ENCODE assay signal across 23 mouse cellular contexts in the genomic region with DNA sequence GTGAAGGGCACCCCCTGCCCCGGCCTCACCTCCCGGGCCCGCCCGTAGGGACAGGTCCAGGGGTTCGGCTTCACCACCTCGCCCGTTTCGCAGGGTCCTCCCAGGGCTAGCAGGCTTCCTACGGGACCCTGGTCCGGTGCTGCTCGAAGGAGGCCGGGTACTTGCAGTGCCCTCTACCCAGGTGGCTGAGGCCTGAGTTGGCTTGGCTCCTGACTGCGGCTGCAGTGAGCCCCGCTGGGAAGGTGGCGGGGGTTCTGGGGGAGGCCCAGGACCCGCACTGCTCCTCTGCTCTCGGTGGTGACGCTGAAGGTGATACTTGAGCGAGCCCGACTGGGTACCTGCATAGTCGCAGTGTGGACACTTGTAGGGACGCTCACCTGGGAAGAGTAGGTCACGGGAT. TPM values are rescaled to one million over a fixed set of nuclear protein-coding genes. Genes with fewer than 3 reads are reported as not detected.
DNase-seq lines count a peak whose midpoint lies in the region; ATAC-seq lines count a peak whose summit lies in the region.
"Had no signal": no experiment of that assay in that cellular context is flagged by ENCODE, and none has a peak within 500 bp of the region (broad histone marks: within the 10 kb centered on the region; RNA-seq: fewer than 3 reads in every experiment).

No protein-coding gene starts in this region.

- H3K4me1 ChIP-seq in heart, embryonic 13.5 days = peaks cover 73% of the 10 kb centered on the region
- peaks cover 50% of the 10 kb centered on the region for H3K4me1 ChIP-seq in heart, embryonic 11.5 days (ENCODE audit: control insufficient read depth, insufficient read depth, low read length)
- peaks cover 82% of the 10 kb centered on the region for H3K4me1 ChIP-seq in neural tube, embryonic 13.5 days (replicated peaks)
- H3K4me1 ChIP-seq in forebrain, embryonic 15.5 days = peaks cover 70% of the 10 kb centered on the region

- no peaks in the 10 kb centered on the region for H3K9me3 ChIP-seq in heart, embryonic 13.5 days
- no peaks in the 10 kb centered on the region for H3K9me3 ChIP-seq in heart, embryonic 11.5 days (replicated peaks; ENCODE audit: control insufficient read depth, low read length)
- no peaks in the 10 kb centered on the region for H3K9me3 ChIP-seq in neural tube, embryonic 13.5 days
- no peaks in the 10 kb centered on the region for H3K9me3 ChIP-seq in forebrain, embryonic 15.5 days
- H3K9me3 ChIP-seq: hindbrain, embryonic 10.5 days; limb, embryonic 10.5 days; liver, embryonic 12.5 days; lung, embryonic 15.5 days; neural tube, embryonic 15.5 days had no signal

- H3K4me3 ChIP-seq in heart, embryonic 13.5 days = no peak overlapping the region
- H3K4me3 ChIP-seq in heart, embryonic 11.5 days (ENCODE audit: low read depth, low read length) = no peak overlapping the region
- H3K4me3 ChIP-seq in neural tube, embryonic 13.5 days = no peak overlapping the region
- H3K4me3 ChIP-seq in forebrain, embryonic 15.5 days = no peak overlapping the region
- H3K4me3 ChIP-seq: erythroblast, embryonic 14.5 days; hindbrain, embryonic 10.5 days; layer of hippocampus, adult 2 months; limb, embryonic 10.5 days; liver, embryonic 12.5 days; lung, embryonic 15.5 days; neural tube, embryonic 15.5 days had no signal

- H3K9ac ChIP-seq in heart, embryonic 13.5 days = peak overlapping the region; percentile 60
- no peak overlapping the region for H3K9ac ChIP-seq in heart, embryonic 11.5 days (ENCODE audit: low read depth, low read length)
- no peak overlapping the region for H3K9ac ChIP-seq in neural tube, embryonic 13.5 days
- no peak overlapping the region for H3K9ac ChIP-seq in forebrain, embryonic 15.5 days (replicated peaks)
- H3K9ac ChIP-seq: liver, embryonic 12.5 days; lung, embryonic 15.5 days; neural tube, embryonic 15.5 days had no signal

- H3K27me3 ChIP-seq in heart, embryonic 13.5 days (replicated peaks) = no peaks in the 10 kb centered on the region
- H3K27me3 ChIP-seq in heart, embryonic 11.5 days (ENCODE audit: control insufficient read depth, insufficient read depth, low read length) = no peaks in the 10 kb centered on the region
- H3K27me3 ChIP-seq in neural tube, embryonic 13.5 days = no peaks in the 10 kb centered on the region
- no peaks in the 10 kb centered on the region for H3K27me3 ChIP-seq in forebrain, embryonic 15.5 days
- H3K27me3 ChIP-seq: lung, embryonic 15.5 days; neural tube, embryonic 15.5 days had no signal

- H3K4me2 ChIP-seq in heart, embryonic 13.5 days = no peak overlapping the region
- H3K4me2 ChIP-seq in heart, embryonic 11.5 days = no peak overlapping the region
- no peak overlapping the region for H3K4me2 ChIP-seq in neural tube, embryonic 13.5 days
- H3K4me2 ChIP-seq in forebrain, embryonic 15.5 days (replicated peaks) = no peak overlapping the region
- H3K4me2 ChIP-seq: liver, embryonic 12.5 days; lung, embryonic 15.5 days; neural tube, embryonic 15.5 days had no signal

- DNase-seq in cerebellum, postnatal 10 days = peak; percentile 29 to 30
- no peak for DNase-seq in cerebellum, adult 11-12 months
- DNase-seq in neural tube, embryonic 10.5 days (ENCODE audit: extremely low spot score, low spot score) = no peak
- no peak for DNase-seq in left cerebral cortex, postnatal 14 days (ENCODE audit: low spot score in 2 of 2)
- DNase-seq: B cell, adult 2 months; kidney, adult 18-20 months; kidney, postnatal 10 days; right cerebral cortex, postnatal 25 days had no signal

- intact Hi-C loops in left cerebral cortex, postnatal 14 days (cut with DNase I) = loop anchor here (5.0 kb wide), 1 partner anchor 104 kb away; no protein-coding TSS in a partner anchor

- no peak for ATAC-seq in heart, embryonic 13.5 days (ENCODE audit: extremely low read depth, insufficient number of reproducible peaks, low FRiP score, low TSS enrichment)
- no peak for ATAC-seq in heart, embryonic 11.5 days (replicated peaks; ENCODE audit: insufficient number of reproducible peaks, low FRiP score, low TSS enrichment)
- no peak for ATAC-seq in neural tube, embryonic 13.5 days (ENCODE audit: low read depth)
- no peak for ATAC-seq in forebrain, embryonic 15.5 days (replicated peaks)
- ATAC-seq: liver, embryonic 12.5 days had no signal

- H3K36me3 ChIP-seq in heart, embryonic 13.5 days = peaks cover 76% of the 10 kb centered on the region
- H3K36me3 ChIP-seq in heart, embryonic 11.5 days (ENCODE audit: control insufficient read depth, insufficient read depth, low read length) = peaks cover 35% of the 10 kb centered on the region
- peaks cover 70% of the 10 kb centered on the region for H3K36me3 ChIP-seq in neural tube, embryonic 13.5 days
- peaks cover 45% of the 10 kb centered on the region for H3K36me3 ChIP-seq in forebrain, embryonic 15.5 days

- 87% methylated on average over 23 of the region's 23 CpGs for WGBS in heart, embryonic 13.5 days
- WGBS in heart, embryonic 11.5 days (ENCODE audit: insufficient replicate concordance) = 90% methylated on average over 23 of the region's 23 CpGs
- WGBS in neural tube, embryonic 13.5 days = 95% methylated on average over 23 of the region's 23 CpGs
- 93% methylated on average over 23 of the region's 23 CpGs for WGBS in forebrain, embryonic 15.5 days

- peak overlapping the region; percentile 80 for H3K27ac ChIP-seq in heart, embryonic 13.5 days (replicated peaks)
- no peak overlapping the region for H3K27ac ChIP-seq in heart, embryonic 11.5 days (ENCODE audit: low read depth, low read length)
- H3K27ac ChIP-seq in neural tube, embryonic 13.5 days (replicated peaks) = peak overlapping the region; percentile 18; the same call in 1 of the 2 replicates
- H3K27ac ChIP-seq in forebrain, embryonic 15.5 days (replicated peaks) = 0 out of 2 replicates have a peak overlapping the region, but pooled peaks have one; percentile 4
- H3K27ac ChIP-seq: hindbrain, embryonic 10.5 days; layer of hippocampus, adult 2 months; limb, embryonic 10.5 days; liver, embryonic 12.5 days; lung, embryonic 15.5 days; neural tube, embryonic 15.5 days; stomach, postnatal 0 days had no signal

RNA-seq across cellular contexts. Expression of gene Tmem253, which starts 8.7 kb away (rescaled TPM):
- polyA plus RNA-seq in heart, embryonic 13.5 days (2015; fragmentation: Nextera tagmentation; extraction: Ambion mirVana) = 0.43 and 1.1 TPM in 2 replicates
- 0.48 and 1.0 TPM in 2 replicates for polyA plus RNA-seq in heart, embryonic 11.5 days (2014; fragmentation: Nextera tagmentation; extraction: Ambion mirVana)
- not detected in 2 replicates for polyA plus RNA-seq in neural tube, embryonic 13.5 days (2015; fragmentation: Nextera tagmentation; extraction: Ambion mirVana)
- polyA plus RNA-seq in forebrain, embryonic 15.5 days (2015; fragmentation: Nextera tagmentation; extraction: Ambion mirVana) = 0.28 and 0.64 TPM in 2 replicates
- under 1 TPM; 0.36 to 0.77 TPM for total RNA-seq in left cerebral cortex, postnatal 14 days (2021)
- total RNA-seq: common myeloid progenitor, adult 5-6 weeks had no signal
- polyA plus RNA-seq: erythroblast, embryonic 14.5 days had no signal

RNA-seq across cellular contexts. Expression of gene Zfp219, which starts 13.8 kb away (rescaled TPM):
- 14.5 and 15.6 TPM in 2 replicates for polyA plus RNA-seq in heart, embryonic 13.5 days (2015; fragmentation: Nextera tagmentation; extraction: Ambion mirVana)
- 22.0 and 22.8 TPM in 2 replicates for polyA plus RNA-seq in heart, embryonic 11.5 days (2014; fragmentation: Nextera tagmentation; extraction: Ambion mirVana)
- 32.3 and 32.5 TPM in 2 replicates for polyA plus RNA-seq in neural tube, embryonic 13.5 days (2015; fragmentation: Nextera tagmentation; extraction: Ambion mirVana)
- polyA plus RNA-seq in forebrain, embryonic 15.5 days (2015; fragmentation: Nextera tagmentation; extraction: Ambion mirVana) = 43.3 and 48.9 TPM in 2 replicates
- 10 to 100 TPM; 29.5 to 33.6 TPM for total RNA-seq in left cerebral cortex, postnatal 14 days (2021)

RNA-seq across cellular contexts. Expression of gene Arhgef40, which starts 22.3 kb away (rescaled TPM):
- 63.9 and 69.5 TPM in 2 replicates for polyA plus RNA-seq in heart, embryonic 13.5 days (2015; fragmentation: Nextera tagmentation; extraction: Ambion mirVana)
- polyA plus RNA-seq in heart, embryonic 11.5 days (2014; fragmentation: Nextera tagmentation; extraction: Ambion mirVana) = 57.5 and 58.3 TPM in 2 replicates
- 69.0 and 72.9 TPM in 2 replicates for polyA plus RNA-seq in neural tube, embryonic 13.5 days (2015; fragmentation: Nextera tagmentation; extraction: Ambion mirVana)
- polyA plus RNA-seq in forebrain, embryonic 15.5 days (2015; fragmentation: Nextera tagmentation; extraction: Ambion mirVana) = 65.7 and 69.8 TPM in 2 replicates
- total RNA-seq in left cerebral cortex, postnatal 14 days (2021) = 10 to 100 TPM; 31.9 to 35.2 TPM

RNA-seq across cellular contexts. Expression of gene Olfr221, which starts 35.5 kb away (rescaled TPM):
- polyA plus RNA-seq in heart, embryonic 13.5 days (2015; fragmentation: Nextera tagmentation; extraction: Ambion mirVana) = not detected in 2 replicates
- polyA plus RNA-seq in heart, embryonic 11.5 days (2014; fragmentation: Nextera tagmentation; extraction: Ambion mirVana) = not detected in 2 replicates
- not detected in 2 replicates for polyA plus RNA-seq in neural tube, embryonic 13.5 days (2015; fragmentation: Nextera tagmentation; extraction: Ambion mirVana)
- polyA plus RNA-seq in forebrain, embryonic 15.5 days (2015; fragmentation: Nextera tagmentation; extraction: Ambion mirVana) = not detected in 2 replicates
- not detected for total RNA-seq in left cerebral cortex, postnatal 14 days (2021)
- total RNA-seq: common myeloid progenitor, adult 5-6 weeks; gastrocnemius, postnatal 4 days; layer of hippocampus, adult 2 months had no signal
- polyA plus RNA-seq: embryonic facial prominence, embryonic 11.5 days; erythroblast, embryonic 14.5 days; hindbrain, embryonic 10.5 days; limb, embryonic 10.5 days; liver, embryonic 12.5 days; lung, embryonic 15.5 days; neural tube, embryonic 15.5 days; stomach, postnatal 0 days had no signal

Comparison
In these comparisons a context has a peak if more than half of its experiments do, and no peak if none do; other contexts are left out.
1. DNase-seq: peak in cerebellum, postnatal 10 days (2 of 2); none in cerebellum, adult 11-12 months (single experiment), neural tube, embryonic 10.5 days (single experiment) and left cerebral cortex, postnatal 14 days (0 of 2).